Mouse (Mus musculus) T-helper 1 cell (primary cell): ENCODE measurements around the gene Lrig1.

Source experiments
- in situ Hi-C: fragments of 300-600 bp; cut with MboI, MseI; formaldehyde crosslinking; loops from one replicate; pipeline ENCODE4 v1.15.1; 2025; ENCODE audit warnings: high pct_unique_total_duplicates

Gene Lrig1

DNA sequence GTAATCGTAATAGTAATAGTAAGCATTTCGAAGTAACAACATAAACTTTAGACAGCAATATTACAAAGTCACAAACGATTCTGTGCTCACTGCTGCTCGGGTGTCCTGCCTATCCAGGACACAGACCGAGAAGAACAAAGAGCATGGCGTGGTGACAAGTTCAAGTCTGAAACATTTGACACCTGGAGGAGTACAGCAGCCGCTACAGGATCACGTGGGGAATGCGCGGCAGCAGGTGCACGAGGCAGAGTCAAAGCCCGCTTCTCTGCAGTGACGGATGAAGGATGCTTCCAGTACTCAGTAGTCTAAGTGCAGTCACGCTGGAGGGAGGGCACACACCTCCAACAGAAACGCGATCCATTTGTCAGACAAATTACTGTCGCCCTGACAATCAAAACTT lies 48.4 kb downstream of the Lrig1 start:
- in situ Hi-C loops: no loop called here

DNA sequence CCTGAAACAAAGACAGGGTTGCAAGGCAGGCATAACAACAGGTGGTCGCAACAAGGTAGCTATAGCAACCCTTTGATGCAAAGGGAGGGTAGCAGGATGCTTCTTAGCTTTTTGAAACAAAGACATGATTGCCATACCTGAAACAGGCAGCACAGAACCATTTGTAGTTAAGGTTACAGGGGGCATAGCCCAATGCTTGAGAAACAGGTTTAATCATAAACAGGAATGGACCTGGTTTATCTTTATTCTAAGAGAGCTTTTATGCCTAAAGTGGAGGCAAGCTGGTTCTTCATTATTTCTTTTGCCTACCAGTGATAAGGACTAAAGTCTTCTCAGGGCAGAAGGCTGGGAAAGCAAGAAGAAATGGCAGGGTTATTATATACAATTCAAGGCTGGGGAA lies 50.3 kb downstream of the Lrig1 start:
- in situ Hi-C loops: no loop called here

DNA sequence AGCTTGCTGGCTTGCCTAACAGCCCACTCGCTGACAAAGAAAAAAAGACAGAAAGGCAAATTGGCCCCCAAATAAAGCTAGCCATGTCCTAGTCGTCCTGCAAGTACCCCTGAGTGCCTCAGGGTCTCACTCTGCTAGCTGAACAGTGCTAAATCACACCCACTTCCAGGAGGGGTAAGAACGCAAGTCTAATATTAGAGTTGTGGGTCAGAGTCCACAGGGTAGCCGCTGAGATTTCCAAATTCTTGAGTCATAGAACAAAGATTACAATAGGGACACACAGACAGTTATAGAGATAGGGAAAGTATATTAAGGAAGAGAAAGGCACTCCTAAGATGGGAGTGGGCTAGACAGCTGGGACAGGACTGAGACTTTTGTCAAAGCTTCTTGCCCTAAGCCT lies 51.5 kb downstream of the Lrig1 start:
- in situ Hi-C loops: no loop called here

DNA sequence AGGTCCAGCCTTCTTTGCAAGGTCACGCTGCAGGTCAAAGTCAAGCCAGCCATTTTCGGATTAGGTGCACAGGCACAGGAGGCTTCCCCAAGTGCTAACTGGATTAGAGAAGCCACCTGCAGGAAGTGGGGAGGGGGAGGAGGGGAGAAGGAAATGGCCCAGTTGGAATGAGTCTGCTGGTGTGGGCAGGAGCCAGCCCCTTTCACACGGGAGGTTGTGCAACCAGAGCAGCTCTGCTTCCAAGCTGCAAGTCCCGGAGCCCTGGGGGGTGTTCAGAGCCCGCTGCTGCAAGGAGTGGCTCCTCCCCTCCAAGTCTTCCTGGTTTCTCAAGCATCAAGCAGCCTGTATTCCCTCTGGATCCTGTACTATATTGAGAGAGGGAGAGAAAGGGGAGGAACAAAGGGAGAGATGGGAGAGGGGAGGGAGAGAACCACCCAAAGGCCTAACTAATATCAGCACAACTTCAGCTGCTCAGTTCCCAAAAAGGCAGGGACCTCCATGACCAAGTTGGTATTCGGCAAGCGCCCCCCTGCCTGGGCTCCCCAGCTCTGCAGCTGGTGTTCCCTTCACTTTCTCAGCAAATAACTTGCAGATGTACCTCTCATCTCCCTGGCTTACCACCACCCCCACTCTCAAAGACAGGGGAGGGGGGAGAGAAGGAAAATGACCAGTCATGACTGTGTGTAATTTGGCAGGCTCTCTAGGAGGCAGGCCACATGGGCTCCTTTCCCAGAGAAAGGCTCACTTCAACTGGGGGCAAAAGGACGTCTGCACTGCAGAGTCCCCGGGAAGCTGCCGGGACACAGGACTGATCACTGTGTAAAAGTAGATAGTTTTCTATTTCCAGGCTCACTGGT lies 52.2 kb downstream of the Lrig1 start:
- in situ Hi-C loops: no loop called here

DNA sequence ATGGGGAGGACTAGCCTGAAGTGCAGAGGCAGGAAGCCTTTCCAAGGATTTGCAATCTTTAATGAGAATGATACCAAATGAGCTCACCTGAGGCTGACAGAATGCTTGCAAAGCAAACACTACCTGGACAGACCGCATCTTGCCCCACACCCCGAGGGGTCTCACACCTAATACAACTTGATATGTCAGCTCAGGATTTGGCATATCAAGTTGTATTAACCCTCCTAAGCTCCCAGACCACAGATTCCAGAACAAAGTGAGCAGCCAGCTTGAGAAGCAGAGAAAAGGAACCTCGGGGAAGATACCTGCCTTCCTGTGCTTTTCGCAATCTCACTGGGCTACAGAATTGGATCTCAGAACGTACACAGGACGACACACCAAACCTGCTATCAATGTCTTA lies 53.1 kb downstream of the Lrig1 start:
- in situ Hi-C loops: no loop called here

DNA sequence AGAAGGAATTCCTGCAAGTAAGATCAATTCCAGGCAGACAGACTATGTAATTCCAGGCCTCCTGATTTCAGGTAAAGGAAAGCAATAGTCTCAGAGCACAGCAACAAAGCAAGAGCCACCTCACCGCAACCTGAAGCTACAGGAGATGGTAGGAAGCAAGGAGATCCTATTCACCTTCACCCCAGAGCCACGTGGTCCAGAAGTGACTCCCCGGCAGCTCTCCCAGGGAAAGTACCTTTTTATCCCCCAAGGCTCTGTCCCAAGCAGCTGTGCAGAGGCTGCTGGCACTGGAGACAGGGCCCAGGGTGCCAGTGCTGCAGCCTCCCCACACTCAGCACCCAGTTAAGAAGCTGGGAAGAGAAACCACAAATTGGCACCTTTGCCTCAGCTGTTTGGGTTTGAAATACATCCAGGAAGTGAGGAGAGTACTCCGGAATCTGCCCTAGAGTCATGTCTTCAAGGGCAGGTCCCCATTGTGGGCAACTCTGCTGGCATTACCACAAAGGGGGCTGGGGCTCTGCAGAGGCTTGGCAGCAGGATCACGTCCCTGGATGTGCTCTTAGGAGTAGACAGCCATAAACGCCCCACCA lies 53.6 kb downstream of the Lrig1 start:
- in situ Hi-C loops: no loop called here

DNA sequence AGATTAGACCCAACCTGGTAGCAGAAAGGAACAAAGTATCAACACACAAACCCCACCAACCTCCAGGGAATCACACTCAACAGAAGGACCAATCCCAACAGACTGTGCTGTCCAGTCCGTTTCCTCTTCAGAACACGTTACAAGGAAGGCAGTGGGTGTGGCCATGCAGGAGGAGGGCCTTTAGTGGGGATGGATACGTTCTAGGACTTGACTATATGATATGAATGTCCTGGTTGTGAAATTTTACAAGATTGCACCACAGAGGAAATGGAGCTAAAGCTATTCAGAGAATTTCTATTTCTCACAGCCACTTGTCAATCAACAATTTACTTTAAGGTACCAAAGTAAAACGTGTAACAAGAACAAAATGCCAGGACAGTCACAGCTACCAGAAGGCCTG lies 54.2 kb downstream of the Lrig1 start:
- in situ Hi-C loops: no loop called here

DNA sequence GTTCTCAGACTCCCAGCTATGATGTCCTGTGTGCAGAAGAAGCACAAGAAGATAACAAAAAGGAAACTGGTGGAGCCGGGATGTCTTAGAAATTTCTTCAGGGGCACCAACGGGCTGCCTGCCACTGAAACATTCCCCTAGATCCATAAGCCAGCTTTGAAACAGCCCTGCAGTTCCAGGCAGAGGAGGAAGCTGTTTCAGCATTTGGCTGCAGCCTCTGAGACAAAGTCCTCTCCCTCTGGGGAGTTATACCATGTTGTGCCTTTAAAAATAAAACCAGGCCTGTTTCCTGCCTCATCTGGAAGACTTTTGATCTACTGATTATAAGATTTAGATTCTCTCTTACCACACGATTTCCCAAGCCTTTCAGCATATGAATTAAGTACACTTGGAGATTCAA lies 55.3 kb downstream of the Lrig1 start:
- in situ Hi-C loops: no loop called here

DNA sequence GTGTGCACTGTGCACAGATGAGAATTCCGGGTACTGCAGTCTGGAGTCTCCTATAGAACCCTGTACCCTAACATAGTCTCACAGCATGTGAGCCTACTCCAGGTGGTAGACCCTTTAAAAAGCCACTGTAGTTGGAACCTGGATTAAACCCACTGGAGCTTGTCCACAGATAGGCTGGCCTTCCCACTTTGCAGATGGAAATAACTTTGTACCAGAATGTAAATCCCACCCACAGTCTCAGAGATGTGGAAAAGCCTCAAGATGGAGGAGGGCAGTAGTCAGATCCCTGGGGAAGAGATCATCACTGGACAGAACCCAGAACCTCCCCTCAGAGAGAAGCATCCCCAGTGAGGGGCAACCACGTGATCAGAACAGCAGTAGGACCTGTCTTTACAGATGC lies 56.0 kb downstream of the Lrig1 start:
- in situ Hi-C loops: no loop called here

DNA sequence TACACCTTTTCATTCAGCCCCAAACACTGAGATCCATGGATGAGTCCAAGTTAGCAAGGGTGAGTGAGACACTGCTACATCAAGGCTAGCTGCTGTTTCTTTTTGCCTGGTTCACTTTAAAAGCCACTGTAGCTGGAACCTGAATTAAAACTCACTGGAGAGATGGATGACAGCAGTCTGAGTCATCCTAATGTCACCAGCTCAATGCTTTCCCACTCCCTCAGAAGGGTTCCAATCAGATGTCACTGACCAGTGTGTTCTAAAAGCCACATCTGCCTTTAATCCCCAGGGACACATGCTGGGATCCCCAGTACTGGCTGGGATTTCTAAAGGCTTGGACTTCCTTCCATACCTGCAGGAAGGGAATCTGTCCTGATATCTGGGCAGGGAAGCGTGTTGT lies 57.9 kb downstream of the Lrig1 start:
- in situ Hi-C loops: no loop called here

DNA sequence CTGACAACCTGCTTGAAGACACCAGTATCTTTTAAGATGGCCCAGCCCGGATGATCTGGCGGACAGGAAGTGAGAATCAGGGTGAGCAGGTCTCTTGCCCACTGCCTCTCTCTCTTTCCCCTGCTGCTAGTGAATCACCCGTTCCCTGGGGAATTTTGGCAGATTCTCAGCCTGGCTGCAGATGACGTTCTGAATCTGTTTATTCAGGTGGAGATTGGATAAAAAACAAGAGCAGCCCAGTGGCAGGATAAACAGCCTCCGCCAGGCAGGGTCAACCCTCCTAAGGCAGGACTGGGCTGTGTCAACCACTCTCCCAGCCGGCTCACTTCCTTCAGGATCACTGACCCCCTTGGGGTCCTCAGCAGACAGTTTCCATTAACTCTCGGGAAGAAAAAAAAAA lies 59.7 kb downstream of the Lrig1 start:
- in situ Hi-C loops: no loop called here

DNA sequence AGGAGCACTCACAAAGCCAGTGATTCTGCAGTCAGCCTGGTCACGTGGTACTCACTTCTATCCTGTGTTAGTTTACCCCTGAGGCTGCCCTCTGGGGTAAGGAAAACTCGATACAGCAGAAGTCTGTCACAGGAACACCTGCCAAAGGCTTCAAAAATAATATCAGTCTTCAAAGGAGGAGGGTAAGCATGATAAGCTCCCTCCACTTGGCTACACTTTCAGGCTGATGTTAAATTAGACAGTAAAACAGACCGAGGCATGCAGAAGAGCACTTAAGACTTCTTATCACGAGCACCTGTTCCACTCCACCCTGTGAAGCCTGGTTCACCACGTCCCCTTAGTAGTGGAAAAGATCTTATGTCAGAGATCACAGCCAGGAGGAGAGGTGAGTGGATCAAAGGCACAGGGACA lies 62.9 kb downstream of the Lrig1 start:
- in situ Hi-C loops: no loop called here

DNA sequence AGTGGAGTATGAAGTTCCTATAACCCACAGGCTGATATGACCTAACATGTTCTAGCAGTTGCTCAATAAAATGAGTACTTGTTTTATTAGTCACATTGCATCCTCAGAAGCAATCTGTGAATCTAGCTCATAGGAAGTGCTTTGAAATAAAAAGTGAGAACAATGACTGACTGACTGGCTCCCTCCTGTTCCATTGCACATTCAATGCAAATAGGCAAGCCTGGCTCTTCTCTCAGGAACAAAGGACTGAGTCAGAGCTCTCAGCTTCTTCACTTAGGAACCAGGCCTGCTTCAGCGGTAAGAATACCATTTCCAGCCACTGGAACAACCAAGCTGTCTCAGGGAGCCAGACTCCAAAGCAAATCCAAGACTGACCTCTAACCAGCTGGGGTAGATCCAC lies 64.6 kb downstream of the Lrig1 start:
- in situ Hi-C loops: no loop called here

DNA sequence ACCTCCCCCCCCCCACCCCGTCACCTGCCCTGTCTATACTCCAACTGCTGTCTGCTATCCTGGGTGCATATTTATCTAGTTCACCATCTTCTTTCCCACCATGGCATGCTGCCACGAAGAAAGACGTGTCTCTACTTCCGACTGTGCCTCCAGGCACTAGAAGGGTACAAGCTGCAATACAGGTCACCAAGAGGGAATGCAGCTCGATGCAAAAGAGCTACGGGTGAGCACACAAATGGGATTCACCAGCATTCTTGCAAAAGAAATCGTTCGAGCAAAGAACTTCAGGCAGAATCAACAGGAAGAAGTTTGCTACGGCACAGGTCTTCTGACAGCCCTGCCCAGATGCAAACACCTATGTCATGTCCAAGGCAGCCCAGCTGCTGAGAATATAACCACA lies 65.2 kb downstream of the Lrig1 start:
- in situ Hi-C loops: no loop called here

DNA sequence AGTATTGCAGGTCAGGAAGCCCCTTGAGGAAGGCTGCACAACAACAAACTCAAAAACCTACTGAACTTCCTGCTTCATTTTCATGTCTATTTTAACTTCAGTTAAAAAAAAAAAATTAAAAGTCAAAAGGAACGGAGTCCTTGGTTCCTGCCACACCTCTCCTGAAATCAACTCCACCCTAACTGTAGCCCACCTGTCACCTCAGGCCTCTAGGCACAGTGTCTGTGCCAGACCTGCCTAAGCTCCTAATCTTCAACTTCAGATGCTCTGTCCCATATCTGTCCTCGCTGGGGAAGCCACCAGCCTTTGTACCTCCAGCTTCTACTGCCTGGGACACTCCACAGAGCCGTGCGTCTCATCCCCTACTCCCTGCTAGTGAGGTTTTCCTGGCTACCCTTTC lies 65.7 kb downstream of the Lrig1 start:
- in situ Hi-C loops: no loop called here

DNA sequence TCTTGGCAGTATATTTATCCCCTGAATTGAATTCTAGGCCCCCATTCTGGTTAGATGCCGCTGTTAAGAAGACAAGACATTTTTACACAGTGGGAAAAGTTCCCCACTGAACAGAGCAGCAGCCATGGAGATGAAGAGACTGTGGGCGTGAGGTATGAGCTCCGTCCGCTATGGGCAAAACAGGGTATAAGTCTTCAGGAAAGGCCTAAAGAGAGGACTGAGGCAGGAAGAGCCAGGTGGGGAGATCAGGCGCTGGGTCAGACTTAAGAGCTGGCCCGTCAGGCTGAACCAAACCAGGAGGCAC lies 68.2 kb downstream of the Lrig1 start:
- in situ Hi-C loops: no loop called here

DNA sequence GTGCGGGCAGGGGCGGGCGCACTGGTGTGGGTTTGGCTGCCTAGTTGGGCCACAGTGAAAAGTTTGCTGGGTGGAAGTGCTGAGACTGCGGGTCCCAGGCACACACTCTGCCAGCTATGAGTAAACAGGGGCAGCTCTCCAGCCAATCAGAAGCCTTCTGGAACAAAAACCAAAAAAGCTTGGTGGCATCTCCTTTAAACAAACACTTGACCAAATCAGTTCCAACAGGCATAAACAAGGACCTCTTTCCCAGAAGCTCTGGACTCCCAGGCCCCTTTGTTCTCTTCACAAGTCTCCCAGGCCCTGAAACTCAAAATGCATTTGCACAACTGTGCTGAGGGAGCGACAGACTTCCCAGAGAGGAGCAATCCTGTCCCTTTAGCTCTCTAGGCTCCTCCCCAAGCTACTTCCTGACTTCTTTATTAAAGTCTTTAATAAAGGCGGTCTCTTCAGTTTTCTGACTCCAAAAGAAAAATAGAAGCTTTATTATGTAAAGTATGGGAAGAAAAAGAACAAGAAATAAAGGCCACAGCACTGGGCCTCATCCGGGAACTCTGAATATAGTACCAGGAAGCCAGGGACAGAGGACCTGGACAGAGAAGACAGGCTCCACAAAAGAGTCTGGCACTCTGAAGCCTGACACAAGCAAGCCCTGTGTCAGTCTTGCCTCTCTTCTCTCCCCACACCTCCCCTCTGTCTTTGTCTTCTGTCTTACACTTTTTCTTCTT lies 68.7 kb downstream of the Lrig1 start:
- in situ Hi-C loops: no loop called here

DNA sequence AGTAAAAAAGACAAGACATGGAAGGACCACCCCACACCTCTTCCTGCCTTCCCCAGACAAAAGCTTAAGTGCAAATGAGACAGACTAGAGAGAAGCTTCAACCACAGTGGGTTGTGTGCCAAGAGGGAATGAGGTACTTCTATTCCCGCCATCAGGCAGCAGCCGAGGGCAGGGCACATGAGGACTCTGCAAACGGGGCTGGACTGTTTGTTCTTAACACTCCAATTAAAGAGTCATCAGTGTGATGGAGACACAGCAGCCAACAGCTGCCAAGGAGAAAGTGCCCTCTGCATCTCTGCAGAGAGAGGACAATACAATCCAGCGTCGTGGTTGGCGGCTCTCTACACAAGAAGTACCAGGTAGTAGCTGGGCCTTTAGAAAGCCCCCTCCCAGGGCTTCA lies 71.2 kb downstream of the Lrig1 start:
- in situ Hi-C loops: loop anchor here (10.0 kb wide), 1 partner anchor 356 kb away; no protein-coding TSS in a partner anchor

DNA sequence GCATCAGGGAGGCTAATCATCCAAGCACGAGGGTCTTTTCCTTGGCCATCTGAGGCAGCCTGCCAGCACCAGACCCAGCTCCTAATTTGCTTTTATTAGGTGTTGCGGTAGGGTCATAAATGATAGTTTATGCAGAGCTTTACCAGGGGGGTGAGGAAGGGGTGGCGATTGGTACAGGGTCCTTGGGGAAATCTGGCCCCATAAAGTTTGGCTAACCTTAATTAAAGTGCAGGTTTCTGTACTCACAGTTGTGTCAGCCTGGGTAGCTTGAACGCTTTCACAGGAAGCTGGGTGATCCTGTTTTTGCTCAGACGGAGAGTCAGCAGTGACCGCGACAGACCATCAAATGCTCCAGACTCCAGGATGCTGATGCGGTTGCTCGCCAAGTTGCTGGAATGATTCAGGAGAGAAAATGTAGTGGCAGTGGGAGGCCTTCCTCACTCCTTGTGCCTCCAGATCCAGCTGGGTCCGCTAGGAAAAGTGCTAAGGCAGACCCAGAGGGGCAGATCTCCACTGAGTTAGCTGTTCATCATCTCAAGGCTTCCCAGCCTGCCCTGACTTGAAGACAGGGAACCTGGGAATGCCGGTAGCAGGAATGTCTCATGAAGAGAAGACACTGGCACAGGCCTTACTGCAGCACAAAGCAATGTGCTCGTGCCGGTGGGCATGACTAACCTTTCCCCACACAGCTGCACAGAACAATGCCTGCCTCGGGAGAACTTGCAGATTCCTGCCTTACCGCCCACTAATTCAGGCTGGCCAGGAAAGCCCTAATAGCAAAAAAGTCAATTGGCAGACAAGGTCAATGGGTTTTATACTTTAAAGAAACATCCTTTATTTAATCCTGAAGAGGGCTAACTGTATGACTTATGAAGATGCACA lies 72.0 kb downstream of the Lrig1 start:
- in situ Hi-C loops: loop anchor here (10.0 kb wide), 1 partner anchor 357 kb away; no protein-coding TSS in a partner anchor

DNA sequence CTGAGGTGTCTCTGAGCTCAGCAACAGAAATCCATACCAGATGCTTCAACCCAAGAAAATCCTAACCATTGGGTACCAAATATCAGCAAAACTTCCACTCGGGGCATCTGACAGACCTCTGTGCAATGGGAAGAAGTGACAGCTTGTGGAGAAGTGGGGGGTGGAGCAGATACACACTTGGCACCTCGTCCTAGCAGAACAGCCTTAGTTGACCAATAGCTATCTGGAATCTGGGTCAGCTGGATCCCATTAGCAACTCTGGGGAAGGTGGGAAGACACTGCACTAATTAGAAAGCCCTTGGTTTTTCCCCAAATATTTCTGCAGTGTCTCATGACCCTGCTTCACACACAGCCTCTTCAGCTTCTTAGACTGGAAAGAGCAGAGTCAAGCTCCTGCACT lies 73.2 kb downstream of the Lrig1 start:
- in situ Hi-C loops: loop anchor here (10.0 kb wide), 1 partner anchor 358 kb away; no protein-coding TSS in a partner anchor

DNA sequence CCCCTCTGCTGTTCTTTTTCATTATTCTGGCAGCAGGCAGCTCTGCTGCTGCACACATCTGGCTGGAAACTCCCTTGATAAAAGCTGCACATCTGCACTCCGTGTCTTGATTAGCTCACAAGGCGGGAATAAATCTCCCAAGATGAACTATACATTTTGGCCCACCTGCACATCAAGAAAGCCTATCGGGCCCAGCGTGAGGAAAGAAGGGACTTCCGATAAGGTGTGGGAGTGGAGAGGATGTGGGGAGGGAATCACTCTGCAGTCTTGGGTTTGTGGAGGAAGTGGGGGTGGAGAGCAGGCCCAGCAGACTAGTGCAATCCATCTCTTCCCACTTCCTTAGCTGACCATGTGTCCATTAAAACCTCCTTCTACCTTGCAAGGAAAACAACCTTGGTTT lies 74.1 kb downstream of the Lrig1 start:
- in situ Hi-C loops: loop anchor here (10.0 kb wide), 1 partner anchor 359 kb away; no protein-coding TSS in a partner anchor

DNA sequence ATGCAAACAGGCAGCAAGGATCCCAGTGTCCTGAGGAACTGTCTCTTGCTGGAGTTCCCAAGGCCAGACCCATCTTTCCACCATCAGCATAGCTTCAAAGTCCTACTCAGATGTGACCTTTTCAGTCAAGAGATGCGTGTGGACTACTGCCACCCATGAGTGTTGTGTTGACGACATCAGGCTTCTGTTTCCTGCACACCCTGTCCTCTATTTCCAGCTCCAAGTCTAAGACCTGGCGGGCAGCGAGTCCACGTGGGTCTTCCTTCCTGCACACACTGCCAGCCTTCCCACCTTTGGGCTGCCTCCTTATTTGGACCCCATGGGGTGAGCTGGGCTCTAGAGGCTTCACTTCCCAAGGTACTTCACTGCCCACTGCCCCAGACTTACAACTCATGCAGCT lies 75.4 kb downstream of the Lrig1 start:
- in situ Hi-C loops: loop anchor here (10.0 kb wide), 1 partner anchor 360 kb away; no protein-coding TSS in a partner anchor
